Mouse (Mus musculus) G1E (cell line): ENCODE measurements around the gene Ybx2. TPM values are rescaled to one million over a fixed set of nuclear protein-coding genes. Genes with fewer than 3 reads are reported as not detected.
A peak's percentile ranks its signal among the peaks of the same experiment; 100 is the strongest.
"Not testable (repeated sequence)": the region's sequence is repeated elsewhere in the genome, so short reads cannot be mapped to it uniquely, and the experiment has no call there.

Source experiments
- ATAC-seq: 2 replicates; pipeline ENCODE4 v1.8.0; 2016; ENCODE audit warnings: mild to moderate bottlenecking; ENCODE audit not compliant: insufficient number of reproducible peaks, poor library complexity, low FRiP score, severe bottlenecking; ENCODE audit errors: extremely low read depth
- DNase-seq: peaks from one replicate; pipeline ENCODE4 v3.0.0; 2012; ENCODE audit warnings: low spot score
- H3K27me3 ChIP-seq: 2 replicates; pipeline ENCODE4 v1.6.1; 2012; ENCODE audit warnings: mild to moderate bottlenecking, low read length, inconsistent platforms; ENCODE audit not compliant: insufficient read depth
- H3K36me3 ChIP-seq: replicated peaks from 2 replicates; pipeline ENCODE3; 2012; ENCODE audit warnings: mild to moderate bottlenecking, inconsistent platforms
- H3K4me1 ChIP-seq: 2 replicates; pipeline ENCODE4 v1.6.1; 2012; ENCODE audit warnings: low read depth, low read length, inconsistent platforms, mixed read lengths; ENCODE audit not compliant: insufficient read depth
- H3K4me3 ChIP-seq: 2 replicates; pipeline ENCODE4 v1.5.1; 2012; ENCODE audit warnings: low read depth, mild to moderate bottlenecking, inconsistent platforms, low read length, moderate library complexity, mixed read lengths
- H3K9me3 ChIP-seq: replicated peaks from 2 replicates; pipeline ENCODE4 v1.6.1; 2012; ENCODE audit warnings: inconsistent platforms
- CTCF ChIP-seq: IDR thresholded peaks from 2 replicates; pipeline ENCODE4 v1.5.1; 2012; ENCODE audit warnings: low read depth, low read length, inconsistent platforms, mixed read lengths
- GATA1 ChIP-seq: IDR thresholded peaks from 2 replicates; pipeline ENCODE4 v1.6.1; 2012; ENCODE audit warnings: borderline replicate concordance, low read length, inconsistent platforms, mixed read lengths
- GATA2 ChIP-seq: IDR thresholded peaks from 2 replicates; pipeline ENCODE4 v1.6.1; 2012; ENCODE audit warnings: low read depth, low read length, inconsistent platforms, borderline replicate concordance
- POLR2AphosphoS5 ChIP-seq: IDR thresholded peaks from 2 replicates; pipeline ENCODE4 v1.6.1; 2012; ENCODE audit warnings: low read depth, low read length, inconsistent platforms; ENCODE audit not compliant: insufficient replicate concordance
- TAL1 ChIP-seq: conservative IDR thresholded peaks from 2 replicates; pipeline ENCODE4 v1.6.1; 2012; ENCODE audit warnings: low read depth, low read length, inconsistent platforms, mixed read lengths
- polyA plus RNA-seq: library from polyadenylated mRNA; stranded (reverse); fragments of >175 nt; gene quantifications from 2 replicates; pipeline ENCODE4 v1.2.3, GENCODE M21; 2012
- total RNA-seq, 2 experiments: library from RNA; stranded (forward) in 1 of 2; stranded (reverse) in 1 of 2; fragments of 200-1000 nt in 1 of 2; fragments of >200 nt in 1 of 2; fragmentation: Nextera tagmentation in 1 of 2; gene quantifications; 2 replicates each; pipeline ENCODE4 v1.2.3; 2014 to 2017

Gene Ybx2
- total and polyA plus RNA-seq, 3 experiments = 1.4 TPM; not detected in 2

GRCm38 (mm10) chr11:69947337-69948065, 11.9 kb downstream of the Ybx2 start:
- Histone ChIP-seq H3K27me3 (peaks cover 58% of the 10 kb centered on the region), H3K4me1 (peaks cover 41% of the 10 kb centered on the region), H3K9me3 (no peaks in the 10 kb centered on the region), H3K36me3 (no peaks in the 10 kb centered on the region), H3K4me3 (peak overlapping the region; percentile 68; the same call in 1 of the 2 replicates)
- TF ChIP-seq POLR2AphosphoS5 (no peak), GATA2 (no peak), CTCF (no peak), TAL1 (no peak), GATA1 (no peak)
- ATAC-seq (no peak), DNase-seq (no peak)

DNA sequence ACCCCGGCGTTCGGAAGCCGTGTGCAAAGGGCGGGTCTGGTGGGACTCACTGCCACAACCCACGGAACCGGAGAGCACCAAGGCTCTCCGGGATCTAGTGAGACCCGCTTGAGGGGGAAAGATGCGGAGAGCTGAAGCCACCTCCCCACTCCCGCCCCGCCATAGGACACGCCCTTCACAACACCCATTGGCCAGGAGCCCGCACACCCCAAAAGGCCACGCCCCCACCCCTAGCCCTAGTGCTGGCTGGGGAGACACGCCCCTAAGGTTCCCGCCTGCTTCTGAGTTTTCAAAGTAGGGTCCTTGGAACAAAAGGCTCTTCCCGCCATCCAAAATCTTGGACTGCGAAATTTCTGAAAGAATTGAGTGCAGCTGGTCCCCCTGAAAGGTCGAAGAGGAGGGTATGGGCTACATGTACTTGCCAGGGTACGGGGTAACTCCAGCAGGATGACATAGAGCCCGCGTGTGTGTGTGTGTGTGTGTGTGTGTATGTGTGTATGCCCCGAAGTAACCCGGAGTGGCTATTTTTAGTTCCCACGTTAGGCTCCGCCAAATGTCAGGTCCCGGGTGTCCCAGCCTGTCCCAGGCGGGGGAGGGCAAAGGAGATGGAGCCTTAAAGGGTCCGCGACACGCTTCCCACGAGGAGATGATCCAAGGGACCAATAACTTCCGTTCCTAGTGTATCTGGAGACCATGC, 12.6 kb downstream of the Ybx2 start, which contains the start of gene Slc2a4:
Gene Slc2a4 (minus strand): TSS at position 123 of the 697 bp plus-strand sequence.
- no peaks in the 10 kb centered on the region for H3K36me3 ChIP-seq
- DNase-seq (peak; percentile 98), ATAC-seq (peak; percentile 92)
- H3K4me3 ChIP-seq = peak within 1 kb of the TSS; percentile 68; the same call in 1 of the 2 replicates
- no peak for TF ChIP-seq TAL1
- no peak for TF ChIP-seq CTCF
- TF ChIP-seq POLR2AphosphoS5 = no peak
- peaks cover 45% of the 10 kb centered on the region for H3K4me1 ChIP-seq
- H3K9me3 ChIP-seq = no peaks in the 10 kb centered on the region
- peaks cover 55% of the 10 kb centered on the region for H3K27me3 ChIP-seq

GRCm38 (mm10) chr11:69948763-69949150, 13.2 kb downstream of the Ybx2 start:
- TF ChIP-seq CTCF (peak; percentile 95), GATA1 (no peak)
- peaks cover 50% of the 10 kb centered on the region for H3K4me1 ChIP-seq
- peak overlapping the region; percentile 68; the same call in 1 of the 2 replicates for H3K4me3 ChIP-seq
- DNase-seq (peak; percentile 74), ATAC-seq (peak; percentile 25; the same call in 1 of the 2 replicates)
- H3K27me3 ChIP-seq = peaks cover 54% of the 10 kb centered on the region
- H3K36me3 ChIP-seq = no peaks in the 10 kb centered on the region
- H3K9me3 ChIP-seq = no peaks in the 10 kb centered on the region

- DNase-seq = no peak
- no peak for TF ChIP-seq TAL1
- no peak for TF ChIP-seq GATA1
- TF ChIP-seq CTCF = no peak
- peaks cover 44% of the 10 kb centered on the region for H3K27me3 ChIP-seq
- H3K4me3 ChIP-seq = no peak overlapping the region
- no peaks in the 10 kb centered on the region for H3K36me3 ChIP-seq
- H3K4me1 ChIP-seq = peaks cover 44% of the 10 kb centered on the region
- H3K9me3 ChIP-seq = no peaks in the 10 kb centered on the region
- no peak for ATAC-seq
Observed at GRCm38 (mm10) chr11:69950807-69951459, 15.3 kb downstream of the Ybx2 start.

GRCm38 (mm10) chr11:69952274-69952673, 16.7 kb downstream of the Ybx2 start:
- Histone ChIP-seq H3K4me1 (peaks cover 32% of the 10 kb centered on the region), H3K4me3 (no peak overlapping the region), H3K9me3 (no peaks in the 10 kb centered on the region), H3K27me3 (peaks cover 44% of the 10 kb centered on the region), H3K36me3 (no peaks in the 10 kb centered on the region)
- ATAC-seq = no peak
- TF ChIP-seq POLR2AphosphoS5 (no peak), GATA2 (no peak), GATA1 (no peak), TAL1 (no peak), CTCF (no peak)
- no peak for DNase-seq

- peaks cover 20% of the 10 kb centered on the region for H3K4me1 ChIP-seq
- no peaks in the 10 kb centered on the region for H3K9me3 ChIP-seq
- DNase-seq (no peak), ATAC-seq (no peak)
- no peak for TF ChIP-seq POLR2AphosphoS5
- TF ChIP-seq GATA1 = no peak
- TF ChIP-seq GATA2 = no peak
- no peak for TF ChIP-seq CTCF
- TF ChIP-seq TAL1 = no peak
- no peak overlapping the region for H3K4me3 ChIP-seq
- peaks cover 51% of the 10 kb centered on the region for H3K27me3 ChIP-seq
- H3K36me3 ChIP-seq = no peaks in the 10 kb centered on the region
Observed at GRCm38 (mm10) chr11:69953267-69953915, 17.8 kb downstream of the Ybx2 start.

DNA sequence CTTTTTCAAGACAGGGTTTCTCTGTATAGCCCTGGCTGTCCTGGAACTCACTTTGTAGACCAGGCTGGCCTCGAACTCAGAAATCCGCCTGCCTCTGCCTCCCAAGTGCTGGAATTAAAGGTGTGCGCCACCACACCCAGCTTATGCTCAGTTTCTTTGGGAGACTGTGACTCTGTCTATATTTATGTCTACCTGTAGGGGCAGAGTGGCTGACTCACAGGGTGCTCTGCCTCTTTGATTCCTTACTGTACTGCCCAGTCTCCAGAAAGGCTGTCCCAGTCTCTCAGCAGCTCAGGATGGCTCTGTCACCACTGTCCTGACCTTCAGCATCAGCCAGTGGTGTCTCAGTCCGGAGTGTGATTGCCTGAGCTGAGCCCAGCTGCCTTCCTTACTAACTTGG, 20.0 kb downstream of the Ybx2 start:
- not testable (repeated sequence) for ATAC-seq
- H3K27me3 ChIP-seq = peaks cover 56% of the 10 kb centered on the region

More for the DNA sequence above, 20.0 kb downstream of the Ybx2 start:
- H3K9me3 ChIP-seq, H3K4me3 ChIP-seq, H3K36me3 ChIP-seq, DNase-seq: not testable (repeated sequence)
- H3K4me1 ChIP-seq = peaks cover 10% of the 10 kb centered on the region
